Mouse (Mus musculus) Patski (cell line): Measurements from ENCODE around the gene Ntrk3. TPM values are rescaled to one million over a fixed set of nuclear protein-coding genes. Genes with fewer than 3 reads are reported as not detected.

Experiments used
- ATAC-seq: fragments of 100-300 bp; one replicate; pipeline ENCODE4 v1.8.0; 2021
- CTCF ChIA-PET: fragments of 350-600 bp; sonication (Branson Sonifier 250); formaldehyde crosslinking; loops from one replicate; lab custom pipeline; 2022; ENCODE audit warnings: inconsistent platforms; lab: Charles Lee
- POLR2A ChIA-PET: fragments of 350-600 bp; sonication (Branson Sonifier 250); formaldehyde crosslinking; loops from one replicate; lab custom pipeline; 2022; ENCODE audit warnings: antibody characterized with exemption, inconsistent platforms; lab: Charles Lee
- DNase-seq: peaks from one replicate; pipeline ENCODE4 v3.0.0-alpha.2; 2011; ENCODE audit warnings: low read depth, low spot score
- H3K27me3 ChIP-seq: fragments of 371-371 bp; one replicate; pipeline ENCODE4 v1.5.1; 2021
- CTCF ChIP-seq: fragments of 100-300 bp; IDR thresholded peaks from one replicate; pipeline ENCODE4 v1.5.1; 2021
- in situ Hi-C: fragments of 300-500 bp; cut with MboI; formaldehyde crosslinking; loops from 3 replicates; pipeline ENCODE4 v1.11.1; 2018; ENCODE audit warnings: low pct_unique_long_range_greater_than_20kb, mixed read lengths
- polyA plus RNA-seq: library from polyadenylated mRNA; unstranded; gene quantifications from one replicate; pipeline ENCODE4 v1.2.3, GENCODE M21; 2021

Gene Ntrk3
- polyA plus RNA-seq, 1 experiment from 2014 or later: 13.7 TPM

DNA sequence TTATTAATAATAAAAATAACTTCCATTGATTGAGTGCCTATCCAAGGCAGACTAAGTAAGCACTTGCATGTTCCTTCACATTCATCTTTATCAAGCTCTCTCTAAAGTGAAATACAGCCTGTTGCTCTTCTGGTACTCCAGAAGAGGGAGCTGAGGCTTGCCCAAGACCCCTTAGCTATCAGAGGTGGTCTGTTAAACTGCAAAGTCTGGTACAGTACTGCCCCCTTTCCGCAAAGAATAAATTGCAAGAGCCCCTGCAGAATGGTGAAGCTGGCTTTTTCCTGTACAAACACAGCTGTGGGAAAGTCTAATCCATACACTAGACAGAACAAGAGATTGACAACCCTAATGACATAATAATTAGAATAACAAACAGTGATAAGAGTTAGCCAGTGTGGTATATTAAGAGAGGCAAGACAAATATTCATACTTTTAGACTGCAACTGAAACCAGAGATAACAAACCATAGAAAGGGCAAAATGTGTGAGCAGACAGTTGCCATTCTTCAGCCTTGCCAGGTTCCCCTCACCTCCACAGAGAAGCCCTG is 470.3 kb downstream of the Ntrk3 start:
- DNase-seq: no peak
- no peaks in the 10 kb centered on the region for H3K27me3 ChIP-seq
- ATAC-seq: no peak
- CTCF ChIA-PET: no interaction called here
- POLR2A ChIA-PET: no interaction called here
- TF ChIP-seq CTCF: peak; percentile 10
- in situ Hi-C loops: no loop called here

DNA sequence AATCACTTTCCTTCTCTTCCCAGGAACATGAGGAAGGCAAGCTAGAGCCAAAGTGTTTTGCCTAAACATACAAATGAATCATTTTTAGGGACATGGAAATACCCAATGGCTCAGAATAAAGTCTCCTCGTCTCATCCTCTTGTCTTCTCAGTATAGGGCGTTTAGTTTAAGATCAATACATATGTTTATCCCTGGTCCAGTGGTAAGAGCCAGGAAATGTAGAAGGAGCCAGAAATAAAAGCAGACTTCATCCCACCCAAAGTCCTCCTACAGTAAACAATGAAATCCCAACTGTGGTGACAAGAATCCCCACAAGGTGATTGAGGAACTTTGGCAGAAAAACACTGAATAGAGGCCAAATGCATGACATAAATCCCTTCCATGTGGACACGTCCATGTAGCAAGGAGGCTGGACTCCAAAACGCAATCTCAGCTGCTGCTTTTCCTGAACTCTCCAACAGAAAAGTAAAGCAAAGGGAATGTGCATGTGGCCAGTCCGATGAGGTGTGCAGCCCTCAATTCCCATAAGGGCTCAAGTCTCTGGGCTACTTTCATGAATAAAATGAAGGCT is 473.3 kb downstream of the Ntrk3 start:
- CTCF ChIA-PET: interaction anchor here (1.0 kb wide), 1 partner anchor 54 kb away, joined by 3 read pairs; no protein-coding TSS in a partner anchor
- TF ChIP-seq CTCF: no peak
- peak; percentile 37 for ATAC-seq
- no peaks in the 10 kb centered on the region for H3K27me3 ChIP-seq
- in situ Hi-C loops: no loop called here
- POLR2A ChIA-PET: no interaction called here
- DNase-seq: no peak

DNA sequence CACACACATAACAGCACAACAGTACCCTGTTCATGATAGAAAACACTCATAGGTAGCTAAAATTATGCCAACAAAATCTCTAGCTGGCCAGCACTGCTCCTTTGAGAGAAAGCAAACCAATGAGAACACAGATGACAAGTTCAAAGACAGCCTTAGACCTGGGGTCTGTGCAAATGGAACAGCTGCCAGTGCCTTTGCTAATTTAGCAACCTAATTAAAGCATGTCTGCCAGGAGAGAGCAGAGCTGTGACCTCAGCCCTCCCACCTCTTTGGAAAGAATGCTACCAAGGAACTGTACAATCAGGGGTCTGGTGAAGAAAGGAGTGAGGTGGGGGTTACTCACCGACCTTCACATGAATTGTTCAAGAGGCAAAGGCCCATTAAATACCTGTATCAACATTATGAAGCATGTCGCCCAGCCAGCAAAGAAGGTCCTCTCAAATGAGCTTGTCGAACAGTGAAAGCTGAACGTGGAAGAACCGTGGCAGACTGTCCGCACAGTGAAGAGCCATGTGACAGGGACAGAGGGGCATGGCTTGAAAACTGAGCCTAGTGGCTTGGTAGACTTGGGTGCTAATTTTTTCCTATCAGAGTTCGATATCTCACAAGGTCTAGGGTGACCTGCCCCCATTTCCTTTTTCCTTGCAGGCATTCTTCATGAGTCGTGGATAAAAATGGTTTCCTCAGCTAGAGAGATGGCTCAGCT is 476.2 kb downstream of the Ntrk3 start:
- CTCF ChIA-PET: no interaction called here
- no peak for DNase-seq
- POLR2A ChIA-PET: no interaction called here
- TF ChIP-seq CTCF: no peak
- no peaks in the 10 kb centered on the region for H3K27me3 ChIP-seq
- no peak for ATAC-seq
- in situ Hi-C loops: no loop called here

DNA sequence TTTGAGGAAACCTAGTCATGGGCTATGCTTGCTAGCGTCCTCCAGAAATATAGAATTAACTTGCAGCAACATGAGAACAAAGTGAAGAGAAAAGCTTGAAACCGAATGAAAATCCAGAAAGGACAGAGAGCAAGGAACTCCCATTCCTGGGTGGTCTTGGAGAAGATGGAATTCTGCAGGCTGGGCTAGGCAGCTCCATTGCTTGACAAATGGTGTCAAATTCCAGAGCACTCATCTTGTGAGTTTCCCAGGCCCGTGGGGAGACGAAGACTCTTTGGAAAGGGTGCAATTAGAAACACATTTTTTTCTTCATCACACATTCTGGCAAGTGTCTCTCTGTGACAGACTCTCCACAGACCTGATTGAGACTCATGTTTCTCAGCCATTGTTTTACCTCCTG is 479.7 kb downstream of the Ntrk3 start:
- in situ Hi-C loops: no loop called here
- POLR2A ChIA-PET: no interaction called here
- H3K27me3 ChIP-seq: no peaks in the 10 kb centered on the region
- ATAC-seq: no peak
- TF ChIP-seq CTCF: no peak
- CTCF ChIA-PET: interaction anchor here (1.0 kb wide), 1 partner anchor 12 kb away, joined by 3 read pairs; no protein-coding TSS in a partner anchor
- no peak for DNase-seq

DNA sequence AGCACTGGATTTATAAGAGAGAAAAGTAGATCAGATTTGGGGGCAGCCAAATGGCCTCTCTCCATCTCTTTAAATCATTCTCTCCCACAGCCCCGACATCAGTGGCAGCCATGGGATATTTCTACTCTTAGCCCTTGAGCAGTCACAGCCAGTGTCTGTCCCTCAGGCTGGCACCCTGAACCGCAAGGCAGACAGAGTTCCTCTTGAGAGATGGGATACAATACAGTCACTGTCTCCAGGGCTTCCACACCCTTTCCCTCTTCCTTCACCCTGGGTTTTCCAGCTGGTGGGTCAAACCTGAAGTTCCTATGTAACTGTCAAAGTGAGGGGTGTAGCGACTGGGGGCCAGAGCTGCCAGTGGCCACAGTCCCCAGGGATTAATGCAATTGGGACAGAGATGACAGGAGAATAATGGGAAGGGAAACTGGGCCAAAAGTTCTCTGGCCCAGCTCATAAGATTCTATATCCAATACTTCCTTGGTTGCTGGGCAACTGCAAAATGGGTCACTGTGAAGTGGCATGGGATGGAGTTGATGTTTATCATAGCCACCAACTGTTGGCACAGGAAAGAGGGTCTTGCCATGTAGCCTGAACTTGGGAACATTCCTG is 483.9 kb downstream of the Ntrk3 start:
- no peak for DNase-seq
- ChIA-PET CTCF (interaction anchor here (0.8 kb wide), 1 partner anchor 10 kb away, joined by 3 read pairs; no protein-coding TSS in a partner anchor), POLR2A (no interaction called here)
- TF ChIP-seq CTCF: no peak
- no peaks in the 10 kb centered on the region for H3K27me3 ChIP-seq
- in situ Hi-C loops: no loop called here
- ATAC-seq: no peak

DNA sequence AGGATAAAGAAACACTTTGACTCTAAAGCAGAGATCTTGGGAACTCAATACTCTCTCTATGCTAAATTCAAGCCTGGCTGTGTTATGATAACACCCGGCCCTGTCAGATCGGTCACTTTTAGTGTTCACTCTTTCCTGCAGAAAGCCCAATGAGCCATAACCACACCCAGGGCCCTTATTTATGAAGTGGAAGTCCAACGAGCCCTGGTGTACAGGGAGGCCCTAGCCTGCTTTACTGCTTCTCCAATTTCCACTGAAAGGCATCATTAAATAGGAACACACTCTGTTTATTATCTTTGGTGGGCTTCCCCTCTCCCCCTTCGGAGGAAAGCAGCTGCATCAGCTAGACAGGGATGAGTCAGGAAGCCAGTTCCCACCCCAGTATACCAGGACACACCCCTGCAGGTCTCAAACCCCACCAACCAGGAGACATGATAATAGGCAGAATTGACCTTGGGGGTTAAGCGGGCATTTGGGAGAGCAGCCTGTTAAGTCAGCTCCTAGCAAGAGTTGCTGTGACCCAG is 489.6 kb downstream of the Ntrk3 start:
- no peak for TF ChIP-seq CTCF
- in situ Hi-C loops: no loop called here
- ATAC-seq: no peak
- no peak for DNase-seq
- POLR2A ChIA-PET: no interaction called here
- no peaks in the 10 kb centered on the region for H3K27me3 ChIP-seq
- CTCF ChIA-PET: no interaction called here

DNA sequence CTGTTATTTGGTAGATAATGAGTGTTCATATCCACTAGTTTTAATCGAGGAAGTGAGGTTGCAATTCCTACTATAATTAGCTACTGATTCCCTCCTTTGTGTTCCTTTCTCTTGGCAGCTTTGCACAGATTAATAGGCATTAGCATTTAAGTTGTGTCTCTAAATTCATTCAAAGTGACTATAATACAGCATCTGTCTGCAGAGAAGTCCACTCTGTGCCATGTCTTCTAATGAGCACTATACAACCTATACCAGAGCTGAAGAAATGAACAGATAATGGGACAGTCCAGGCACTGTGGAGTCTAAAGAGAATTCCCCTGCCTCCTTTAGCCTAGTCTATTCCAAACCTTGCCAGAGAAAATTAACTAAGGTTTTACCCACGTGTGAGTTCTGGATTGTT is 498.8 kb downstream of the Ntrk3 start:
- ChIA-PET CTCF (no interaction called here), POLR2A (no interaction called here)
- TF ChIP-seq CTCF: no peak
- in situ Hi-C loops: no loop called here
- peaks cover 3% of the 10 kb centered on the region for H3K27me3 ChIP-seq
- DNase-seq (no peak), ATAC-seq (no peak)

DNA sequence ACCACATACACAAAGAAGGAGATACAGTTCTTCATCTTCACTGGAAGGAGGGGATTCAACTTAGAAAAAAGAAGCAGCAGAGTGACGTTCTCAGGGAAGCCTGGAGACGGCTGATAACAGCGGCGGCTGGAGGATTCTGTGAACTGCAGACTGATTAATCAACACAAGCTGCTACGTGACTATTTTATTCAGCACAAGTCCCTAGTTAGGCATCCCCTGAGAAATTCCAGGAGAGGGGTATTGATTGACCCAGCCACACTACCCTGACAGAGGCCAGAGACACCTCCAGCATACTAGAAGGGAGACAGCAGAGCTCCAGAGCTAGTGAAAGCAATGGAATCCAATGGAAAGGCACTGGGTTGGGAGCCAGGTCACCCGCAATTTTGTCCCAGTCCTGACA is 516.1 kb downstream of the Ntrk3 start:
- peaks cover 7% of the 10 kb centered on the region for H3K27me3 ChIP-seq
- DNase-seq: no peak
- CTCF ChIA-PET: interaction anchor here (1.4 kb wide), 1 partner anchor 9 kb away, joined by 3 read pairs; no protein-coding TSS in a partner anchor
- TF ChIP-seq CTCF: no peak
- ATAC-seq: no peak
- POLR2A ChIA-PET: no interaction called here
- in situ Hi-C loops: no loop called here

DNA sequence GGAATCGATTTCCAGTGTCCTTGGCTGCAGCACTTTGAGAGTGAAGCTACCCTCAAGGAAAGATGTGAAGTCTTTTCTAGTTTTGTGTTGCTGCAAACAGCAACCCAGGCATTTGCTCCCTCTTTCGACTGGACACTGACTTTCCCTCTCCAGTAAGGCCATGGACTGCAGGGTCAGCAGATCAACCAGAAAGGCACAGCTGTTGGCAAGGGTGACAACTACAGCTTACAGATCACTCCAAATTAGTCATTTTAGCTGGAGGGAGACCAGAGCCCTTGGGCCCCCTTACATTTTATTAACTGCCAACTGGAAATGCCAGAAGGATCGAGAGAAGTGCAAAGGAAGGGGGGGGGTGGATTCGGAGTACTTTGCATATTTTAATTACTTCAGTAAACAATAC is 516.9 kb downstream of the Ntrk3 start:
- DNase-seq (no peak), ATAC-seq (no peak)
- H3K27me3 ChIP-seq: peaks cover 4% of the 10 kb centered on the region
- POLR2A ChIA-PET: no interaction called here
- CTCF ChIA-PET: interaction anchor here (1.4 kb wide), 1 partner anchor 8 kb away, joined by 3 read pairs; no protein-coding TSS in a partner anchor
- TF ChIP-seq CTCF: no peak
- in situ Hi-C loops: no loop called here

DNA sequence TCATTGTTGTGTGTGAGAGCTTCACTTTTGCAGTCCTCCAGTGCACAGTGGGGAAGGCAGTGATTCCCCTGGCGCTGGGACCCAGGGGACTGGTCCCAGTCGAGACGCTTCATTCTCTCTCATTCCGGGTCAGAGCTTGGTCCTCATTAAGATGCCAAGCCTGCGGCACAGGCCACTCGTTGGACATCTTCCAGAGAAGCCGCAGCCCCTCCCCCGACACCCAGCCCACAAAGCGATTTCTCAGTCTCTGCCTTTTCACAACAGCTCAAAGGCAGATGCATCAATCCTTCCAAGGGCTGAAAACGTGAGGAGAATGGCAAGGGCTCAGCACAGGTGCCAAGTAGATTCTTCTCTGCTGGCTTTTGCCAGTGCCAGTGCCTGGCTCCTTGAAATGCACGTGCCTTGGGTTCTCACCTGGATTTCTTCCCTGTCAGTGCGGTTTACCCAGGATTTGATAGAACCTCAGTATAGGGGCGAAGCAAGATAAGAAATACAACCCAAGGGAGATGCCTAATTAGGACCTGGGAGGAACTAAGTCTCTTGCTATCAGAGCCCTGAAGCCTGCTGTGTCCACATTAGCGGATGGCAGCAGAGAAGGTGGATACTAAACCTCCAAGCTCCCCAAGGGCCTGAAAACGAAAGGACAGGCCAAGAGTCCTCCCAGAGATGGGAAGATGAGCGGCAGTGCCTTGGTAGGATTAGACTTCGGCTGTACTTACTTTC is 546.7 kb downstream of the Ntrk3 start:
- no peaks in the 10 kb centered on the region for H3K27me3 ChIP-seq
- TF ChIP-seq CTCF: no peak
- ChIA-PET POLR2A (no interaction called here), CTCF (interaction anchor here (1.1 to 1.3 kb wide), 2 partner anchors 10 to 13 kb away, joined by 4 read pairs; no protein-coding TSS in a partner anchor)
- ATAC-seq (no peak), DNase-seq (no peak)
- in situ Hi-C loops: no loop called here
